Mouse (Mus musculus): ENCODE results near the gene Pqbp1. TPM values are rescaled to one million over a fixed set of nuclear protein-coding genes. Genes with fewer than 3 reads are reported as not detected.

The Pqbp1 gene
- polyA plus RNA-seq, 1 experiment from 2014 or later: 80.1 TPM

- H3K4me1 ChIP-seq (ENCODE audit: insufficient read depth, low read depth, low read length): no peaks in the 10 kb centered on the region
- no peaks in the 10 kb centered on the region; the same call in 1 of the 2 replicates for H3K36me3 ChIP-seq (ENCODE audit: insufficient read depth, low read length)
- no peak overlapping the region for H3K4me3 ChIP-seq (ENCODE audit: low read depth, low read length)
- H3K27ac ChIP-seq (ENCODE audit: low read length): no peak overlapping the region
- no peaks in the 10 kb centered on the region for H3K27me3 ChIP-seq (replicated peaks; ENCODE audit: insufficient read depth, low read length)
- no peak for TF ChIP-seq EP300 (IDR thresholded peaks at IDR 0.05)
- no peak for TF ChIP-seq CTCF (IDR thresholded peaks at IDR 0.05)
- no peak overlapping the region for H3K9ac ChIP-seq (replicated peaks; ENCODE audit: low read depth)
- 77% methylated on average over 1 of the region's 1 CpGs for WGBS
- no peaks in the 10 kb centered on the region for H3K9me3 ChIP-seq (ENCODE audit: low read length)
- DNase-seq (ENCODE audit: low spot score) (no peak), ATAC-seq (no peak)
- no peak overlapping the region for H3K4me2 ChIP-seq (replicated peaks; ENCODE audit: low read depth, low read length)
Observed at GRCm38 (mm10) chrX:7867141-7867540, 31.9 kb downstream of the Pqbp1 start.

- Histone ChIP-seq H3K36me3 (ENCODE audit: insufficient read depth, low read length) (no peaks in the 10 kb centered on the region; the same call in 1 of the 2 replicates), H3K27ac (ENCODE audit: low read length) (no peak overlapping the region), H3K4me3 (ENCODE audit: low read depth, low read length) (no peak overlapping the region), H3K4me2 (replicated peaks; ENCODE audit: low read depth, low read length) (no peak overlapping the region), H3K4me1 (ENCODE audit: insufficient read depth, low read depth, low read length) (no peaks in the 10 kb centered on the region), H3K27me3 (replicated peaks; ENCODE audit: insufficient read depth, low read length) (no peaks in the 10 kb centered on the region), H3K9ac (replicated peaks; ENCODE audit: low read depth) (no peak overlapping the region), H3K9me3 (ENCODE audit: low read length) (no peaks in the 10 kb centered on the region)
- TF ChIP-seq CTCF (IDR thresholded peaks at IDR 0.05): no peak
- TF ChIP-seq EP300 (IDR thresholded peaks at IDR 0.05): no peak
- 51% methylated on average over 2 of the region's 2 CpGs for WGBS
- ATAC-seq: no peak
- no peak for DNase-seq (ENCODE audit: low spot score)
Observed at GRCm38 (mm10) chrX:7865786-7866185, 33.3 kb downstream of the Pqbp1 start.

- WGBS: 50% methylated on average over 2 of the region's 2 CpGs
- TF ChIP-seq CTCF (IDR thresholded peaks at IDR 0.05): no peak
- no peak for TF ChIP-seq EP300 (IDR thresholded peaks at IDR 0.05)
Observed at GRCm38 (mm10) chrX:7865343-7865742, 33.7 kb downstream of the Pqbp1 start.

GRCm38 (mm10) chrX:7864551-7864950 is 34.5 kb downstream of the Pqbp1 start:
- ATAC-seq (no peak), DNase-seq (ENCODE audit: low spot score) (no peak)
- WGBS: 78% methylated on average over 3 of the region's 3 CpGs
- Histone ChIP-seq H3K9ac (replicated peaks; ENCODE audit: low read depth) (no peak overlapping the region), H3K9me3 (ENCODE audit: low read length) (no peaks in the 10 kb centered on the region), H3K27me3 (replicated peaks; ENCODE audit: insufficient read depth, low read length) (no peaks in the 10 kb centered on the region), H3K4me2 (replicated peaks; ENCODE audit: low read depth, low read length) (no peak overlapping the region), H3K4me1 (ENCODE audit: insufficient read depth, low read depth, low read length) (no peaks in the 10 kb centered on the region), H3K4me3 (ENCODE audit: low read depth, low read length) (no peak overlapping the region), H3K27ac (ENCODE audit: low read length) (no peak overlapping the region), H3K36me3 (ENCODE audit: insufficient read depth, low read length) (no peaks in the 10 kb centered on the region; the same call in 1 of the 2 replicates)
- no peak for TF ChIP-seq CTCF (IDR thresholded peaks at IDR 0.05)
- TF ChIP-seq EP300 (IDR thresholded peaks at IDR 0.05): no peak

More at GRCm38 (mm10) chrX:7865343-7865742, 33.7 kb downstream of the Pqbp1 start:
- Histone ChIP-seq H3K27ac (ENCODE audit: low read length) (no peak overlapping the region), H3K9me3 (ENCODE audit: low read length) (no peaks in the 10 kb centered on the region), H3K9ac (replicated peaks; ENCODE audit: low read depth) (no peak overlapping the region), H3K36me3 (ENCODE audit: insufficient read depth, low read length) (no peaks in the 10 kb centered on the region; the same call in 1 of the 2 replicates), H3K4me2 (replicated peaks; ENCODE audit: low read depth, low read length) (no peak overlapping the region), H3K4me3 (ENCODE audit: low read depth, low read length) (no peak overlapping the region), H3K27me3 (replicated peaks; ENCODE audit: insufficient read depth, low read length) (no peaks in the 10 kb centered on the region), H3K4me1 (ENCODE audit: insufficient read depth, low read depth, low read length) (no peaks in the 10 kb centered on the region)
- no peak for DNase-seq (ENCODE audit: low spot score)
- ATAC-seq: no peak

- Histone ChIP-seq H3K4me3 (ENCODE audit: low read depth, low read length) (no peak overlapping the region), H3K36me3 (ENCODE audit: insufficient read depth, low read length) (no peaks in the 10 kb centered on the region; the same call in 1 of the 2 replicates), H3K4me2 (replicated peaks; ENCODE audit: low read depth, low read length) (no peak overlapping the region), H3K27me3 (replicated peaks; ENCODE audit: insufficient read depth, low read length) (no peaks in the 10 kb centered on the region), H3K9ac (replicated peaks; ENCODE audit: low read depth) (no peak overlapping the region), H3K27ac (ENCODE audit: low read length) (no peak overlapping the region), H3K9me3 (ENCODE audit: low read length) (no peaks in the 10 kb centered on the region), H3K4me1 (ENCODE audit: insufficient read depth, low read depth, low read length) (no peaks in the 10 kb centered on the region)
- DNase-seq (ENCODE audit: low spot score): no peak
- ATAC-seq: no peak
- 83% methylated on average over 1 of the region's 1 CpGs for WGBS
- no peak for TF ChIP-seq CTCF (IDR thresholded peaks at IDR 0.05)
- TF ChIP-seq EP300 (IDR thresholded peaks at IDR 0.05): no peak
Observed at GRCm38 (mm10) chrX:7863181-7863580, 35.9 kb downstream of the Pqbp1 start.

- TF ChIP-seq EP300 (IDR thresholded peaks at IDR 0.05) (no peak), CTCF (IDR thresholded peaks at IDR 0.05) (no peak)
- DNase-seq (ENCODE audit: low spot score) (no peak), ATAC-seq (no peak)
- no peaks in the 10 kb centered on the region for H3K9me3 ChIP-seq (ENCODE audit: low read length)
- WGBS: 83% methylated on average over 3 of the region's 3 CpGs
- no peak overlapping the region for H3K9ac ChIP-seq (replicated peaks; ENCODE audit: low read depth)
- H3K36me3 ChIP-seq (ENCODE audit: insufficient read depth, low read length): no peaks in the 10 kb centered on the region
- H3K27ac ChIP-seq (ENCODE audit: low read length): no peak overlapping the region
- H3K4me1 ChIP-seq (ENCODE audit: insufficient read depth, low read depth, low read length): no peaks in the 10 kb centered on the region
- no peaks in the 10 kb centered on the region for H3K27me3 ChIP-seq (replicated peaks; ENCODE audit: insufficient read depth, low read length)
- no peak overlapping the region for H3K4me3 ChIP-seq (ENCODE audit: low read depth, low read length)
- H3K4me2 ChIP-seq (replicated peaks; ENCODE audit: low read depth, low read length): no peak overlapping the region
Observed at GRCm38 (mm10) chrX:7859191-7859753, 39.8 kb downstream of the Pqbp1 start.

Data from lung, postnatal 0 days (tissue).